Mouse (Mus musculus): ENCODE data around the gene Gm2a.

- TF ChIP-seq CTCF (IDR thresholded peaks at IDR 0.05; ENCODE audit: low read depth, low read length) (no peak), POLR2A (IDR thresholded peaks at IDR 0.05; ENCODE audit: borderline replicate concordance, low read depth, low read length) (no peak)
These were observed 48.9 kb downstream of the Gm2a start for GRCm38 (mm10) chr11:55146855-55147254.

Measured in bone marrow macrophage, adult 2 months (primary cell).